Mouse (Mus musculus): Measurements from ENCODE around the gene Serpina3j.

GRCm38 (mm10) chr12:104278216-104279055 lies 35.9 kb upstream of the Serpina3j start:
- no peak for TF ChIP-seq CHD2 (IDR thresholded peaks at IDR 0.05; ENCODE audit: low read depth, low read length)
- no peak for TF ChIP-seq HCFC1 (IDR thresholded peaks at IDR 0.05; ENCODE audit: borderline replicate concordance, insufficient read depth, low read length)
